In the genomic region with DNA sequence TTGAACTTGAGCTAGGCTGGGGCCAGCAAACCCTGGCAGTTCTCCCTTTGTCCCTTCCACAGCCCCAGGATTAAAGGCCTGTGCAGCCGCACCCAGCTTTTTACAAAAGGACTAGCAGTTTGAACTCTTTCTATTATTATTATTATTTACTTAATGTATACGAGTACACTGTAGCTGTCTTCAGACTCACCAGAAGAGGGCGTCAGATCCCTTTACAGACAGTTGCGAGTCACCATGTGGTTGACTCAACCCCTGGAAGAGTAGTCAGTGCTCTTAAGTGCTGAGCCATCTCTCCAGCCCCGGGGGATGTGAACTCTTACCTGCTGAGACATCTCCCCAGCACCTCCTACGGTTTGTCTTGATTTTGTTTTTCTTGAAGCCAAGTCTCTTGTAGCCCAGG, we compare ENCODE assay signal across 12 mouse cellular contexts. TPM values are rescaled to one million over a fixed set of nuclear protein-coding genes. Genes with fewer than 3 reads are reported as not detected.
A peak's percentile ranks its signal among the peaks of the same experiment; 100 is the strongest.
DNase-seq lines count a peak whose midpoint lies in the region; ATAC-seq lines count a peak whose summit lies in the region.
"Had no signal": no experiment of that assay in that cellular context is flagged by ENCODE, and none has a peak within 500 bp of the region (broad histone marks: within the 10 kb centered on the region; RNA-seq: fewer than 3 reads in every experiment).

No protein-coding gene starts in this region.

- H3K4me3 ChIP-seq in heart, embryonic 12.5 days: no peak overlapping the region
- no peak overlapping the region for H3K4me3 ChIP-seq in midbrain, embryonic 11.5 days (ENCODE audit: low read depth, low read length)
- H3K4me3 ChIP-seq in midbrain, embryonic 15.5 days: no peak overlapping the region
- H3K4me3 ChIP-seq: embryonic facial prominence, embryonic 13.5 days; hindbrain, embryonic 13.5 days; liver, embryonic 13.5 days had no signal

- no peak overlapping the region for H3K9ac ChIP-seq in heart, embryonic 12.5 days
- H3K9ac ChIP-seq in midbrain, embryonic 11.5 days (ENCODE audit: low read length): no peak overlapping the region
- H3K9ac ChIP-seq in midbrain, embryonic 15.5 days: no peak overlapping the region
- H3K9ac ChIP-seq: embryonic facial prominence, embryonic 13.5 days; hindbrain, embryonic 13.5 days; liver, embryonic 13.5 days had no signal

- WGBS in heart, embryonic 12.5 days: 38% methylated on average over 6 of the region's 6 CpGs
- WGBS in midbrain, embryonic 11.5 days: 33% methylated on average over 6 of the region's 6 CpGs
- WGBS in midbrain, embryonic 15.5 days: 27% methylated on average over 6 of the region's 6 CpGs

- H3K36me3 ChIP-seq in heart, embryonic 12.5 days: peaks cover 18% of the 10 kb centered on the region
- no peaks in the 10 kb centered on the region for H3K36me3 ChIP-seq in midbrain, embryonic 11.5 days (ENCODE audit: control insufficient read depth, insufficient read depth, low read length)
- H3K36me3 ChIP-seq in midbrain, embryonic 15.5 days (replicated peaks): no peaks in the 10 kb centered on the region
- H3K36me3 ChIP-seq: embryonic facial prominence, embryonic 13.5 days; hindbrain, embryonic 13.5 days; liver, embryonic 13.5 days had no signal

- H3K27ac ChIP-seq in heart, embryonic 12.5 days (ENCODE audit: poor library complexity, severe bottlenecking): no peak overlapping the region
- no peak overlapping the region for H3K27ac ChIP-seq in midbrain, embryonic 11.5 days (ENCODE audit: low read depth, low read length)
- no peak overlapping the region for H3K27ac ChIP-seq in midbrain, embryonic 15.5 days
- H3K27ac ChIP-seq: embryonic facial prominence, embryonic 13.5 days; hindbrain, embryonic 13.5 days; liver, embryonic 13.5 days had no signal

- no peak for ATAC-seq in heart, embryonic 12.5 days (ENCODE audit: insufficient number of reproducible peaks, low FRiP score)
- no peak for ATAC-seq in midbrain, embryonic 11.5 days (ENCODE audit: low FRiP score)
- ATAC-seq in midbrain, embryonic 15.5 days (replicated peaks): no peak
- ATAC-seq in megakaryocyte, adult 5-6 weeks (ENCODE audit: poor library complexity, severe bottlenecking): no peak

- no peaks in the 10 kb centered on the region for H3K27me3 ChIP-seq in heart, embryonic 12.5 days (replicated peaks)
- H3K27me3 ChIP-seq in midbrain, embryonic 11.5 days (ENCODE audit: control insufficient read depth, insufficient read depth, low read length): no peaks in the 10 kb centered on the region
- H3K27me3 ChIP-seq in midbrain, embryonic 15.5 days (replicated peaks): no peaks in the 10 kb centered on the region
- H3K27me3 ChIP-seq: embryonic facial prominence, embryonic 13.5 days; hindbrain, embryonic 13.5 days; liver, embryonic 13.5 days had no signal

- H3K4me2 ChIP-seq in heart, embryonic 12.5 days: no peak overlapping the region
- H3K4me2 ChIP-seq in midbrain, embryonic 11.5 days: no peak overlapping the region
- H3K4me2 ChIP-seq in midbrain, embryonic 15.5 days: no peak overlapping the region
- H3K4me2 ChIP-seq: embryonic facial prominence, embryonic 13.5 days; hindbrain, embryonic 13.5 days; liver, embryonic 13.5 days had no signal

- DNase-seq in heart, adult 11 months: peak; percentile 85
- DNase-seq in midbrain, embryonic 11.5 days (ENCODE audit: low spot score, missing footprints): peak; percentile 83
- DNase-seq in R1 (ENCODE audit: low read depth, low spot score): peak; percentile 92
- peak; percentile 50 for DNase-seq in naive thymus-derived CD4-positive, alpha-beta T cell, adult 2 months (ENCODE audit: low read depth)
- no peak for DNase-seq in gastrocnemius, postnatal 10 days
- DNase-seq: liver, embryonic 13.5 days had no signal

- peaks cover 31% of the 10 kb centered on the region for H3K4me1 ChIP-seq in heart, embryonic 12.5 days (replicated peaks)
- H3K4me1 ChIP-seq in midbrain, embryonic 11.5 days (ENCODE audit: control insufficient read depth, insufficient read depth, low read length): 0 out of 2 replicates have a peak, but pooled peaks cover 4% of the 10 kb centered on the region
- peaks cover 21% of the 10 kb centered on the region for H3K4me1 ChIP-seq in midbrain, embryonic 15.5 days

- no peaks in the 10 kb centered on the region for H3K9me3 ChIP-seq in heart, embryonic 12.5 days (replicated peaks)
- no peaks in the 10 kb centered on the region for H3K9me3 ChIP-seq in midbrain, embryonic 11.5 days (ENCODE audit: control insufficient read depth, low read length)
- no peaks in the 10 kb centered on the region for H3K9me3 ChIP-seq in midbrain, embryonic 15.5 days
- H3K9me3 ChIP-seq: embryonic facial prominence, embryonic 13.5 days; hindbrain, embryonic 13.5 days; liver, embryonic 13.5 days had no signal

RNA-seq across cellular contexts. Expression of a gene that starts 20.7 kb away (rescaled TPM):
- polyA plus RNA-seq in heart, embryonic 12.5 days (2016; fragmentation: Nextera tagmentation; extraction: Ambion mirVana): 29.5 and 37.9 TPM in 2 replicates
- 34.2 and 36.8 TPM in 2 replicates for polyA plus RNA-seq in midbrain, embryonic 11.5 days (2014; fragmentation: Nextera tagmentation; extraction: Ambion mirVana)
- polyA plus RNA-seq in midbrain, embryonic 15.5 days (2015; fragmentation: Nextera tagmentation; extraction: Ambion mirVana): 32.1 and 37.4 TPM in 2 replicates
- total RNA-seq in gastrocnemius, postnatal 10 days (2021): 10 to 100 TPM; 53.8 to 56.9 TPM
- total RNA-seq in megakaryocyte, adult 5-6 weeks (2015): 60.3 and 65.8 TPM in 2 replicates
- total RNA-seq in megakaryocyte, adult 5-6 weeks (2017): 16.3 and 19.1 TPM in 2 replicates

RNA-seq across cellular contexts. Expression of a gene that starts 24.2 kb away (rescaled TPM):
- 2,142 and 2,173 TPM in 2 replicates for polyA plus RNA-seq in heart, embryonic 12.5 days (2016; fragmentation: Nextera tagmentation; extraction: Ambion mirVana)
- 1,438 and 1,518 TPM in 2 replicates for polyA plus RNA-seq in midbrain, embryonic 11.5 days (2014; fragmentation: Nextera tagmentation; extraction: Ambion mirVana)
- polyA plus RNA-seq in midbrain, embryonic 15.5 days (2015; fragmentation: Nextera tagmentation; extraction: Ambion mirVana): 1,044 and 1,060 TPM in 2 replicates
- total RNA-seq in gastrocnemius, postnatal 10 days (2021): 100 to 1,000 TPM; 469 to 474 TPM
- total RNA-seq in megakaryocyte, adult 5-6 weeks (2015): 382 and 422 TPM in 2 replicates
- 352 and 362 TPM in 2 replicates for total RNA-seq in megakaryocyte, adult 5-6 weeks (2017)

RNA-seq across cellular contexts. Expression of a gene that starts 59.6 kb away (rescaled TPM):
- not detected in 2 replicates for polyA plus RNA-seq in heart, embryonic 12.5 days (2016; fragmentation: Nextera tagmentation; extraction: Ambion mirVana)
- 0.25 TPM in 1 of 2 replicates, not detected in the other for polyA plus RNA-seq in midbrain, embryonic 11.5 days (2014; fragmentation: Nextera tagmentation; extraction: Ambion mirVana)
- not detected in 2 replicates for polyA plus RNA-seq in midbrain, embryonic 15.5 days (2015; fragmentation: Nextera tagmentation; extraction: Ambion mirVana)
- not detected for total RNA-seq in gastrocnemius, postnatal 10 days (2021)
- 0.20 and 0.39 TPM in 2 replicates for total RNA-seq in megakaryocyte, adult 5-6 weeks (2015)
- not detected in 2 replicates for total RNA-seq in megakaryocyte, adult 5-6 weeks (2017)
- total RNA-seq: layer of hippocampus, adult 18-20 months had no signal
- polyA plus RNA-seq: embryonic facial prominence, embryonic 13.5 days; hindbrain, embryonic 13.5 days; liver, embryonic 13.5 days had no signal
